Mouse (Mus musculus): ENCODE data around the gene Zbtb38. TPM values are rescaled to one million over a fixed set of nuclear protein-coding genes. Genes with fewer than 3 reads are reported as not detected.
A peak's percentile ranks its signal among the peaks of the same experiment; 100 is the strongest.

Gene Zbtb38
- polyA plus RNA-seq, 1 experiment from 2014 or later = 9.2 TPM

DNA sequence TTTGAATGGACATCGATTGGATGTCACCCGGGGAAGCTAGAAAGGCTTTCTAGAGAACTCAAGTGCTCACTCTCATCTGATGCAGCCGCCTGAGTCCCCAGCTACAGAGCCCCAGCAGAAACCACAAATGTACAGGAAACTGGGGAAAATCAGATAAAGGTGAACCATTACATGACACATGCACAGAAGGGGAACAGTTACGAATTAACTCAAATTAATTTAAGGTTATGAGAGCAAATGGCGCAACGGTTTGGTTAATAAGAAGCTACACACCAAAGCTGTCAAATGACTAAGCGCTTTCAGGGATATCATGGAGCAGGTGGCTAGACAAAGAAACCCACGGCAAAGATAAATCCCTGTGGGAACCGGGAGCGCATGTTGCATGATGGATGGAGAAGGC, 35.2 kb upstream of the Zbtb38 start:
- H3K4me3 ChIP-seq (ENCODE audit: low read depth, low read length) = no peak overlapping the region
- no peaks in the 10 kb centered on the region for H3K9me3 ChIP-seq (ENCODE audit: control insufficient read depth, low read length)
- no peak overlapping the region for H3K4me2 ChIP-seq (ENCODE audit: low read depth, severe bottlenecking)
- no peaks in the 10 kb centered on the region for H3K27me3 ChIP-seq (ENCODE audit: control insufficient read depth, insufficient read depth, low read length)
- H3K27ac ChIP-seq (replicated peaks; ENCODE audit: low read depth, low read length) = no peak overlapping the region
- DNase-seq (ENCODE audit: low spot score) (no peak), ATAC-seq (ENCODE audit: insufficient number of reproducible peaks, low FRiP score, low TSS enrichment, low read depth) (no peak)
- H3K9ac ChIP-seq (ENCODE audit: low read length) = no peak overlapping the region
- H3K36me3 ChIP-seq (ENCODE audit: control insufficient read depth, insufficient read depth, low read length) = no peaks in the 10 kb centered on the region
- 0 out of 2 replicates have a peak, but pooled peaks cover 3% of the 10 kb centered on the region for H3K4me1 ChIP-seq (ENCODE audit: control insufficient read depth, insufficient read depth, low read length)
- 92% methylated on average over 10 of the region's 10 CpGs for WGBS

DNA sequence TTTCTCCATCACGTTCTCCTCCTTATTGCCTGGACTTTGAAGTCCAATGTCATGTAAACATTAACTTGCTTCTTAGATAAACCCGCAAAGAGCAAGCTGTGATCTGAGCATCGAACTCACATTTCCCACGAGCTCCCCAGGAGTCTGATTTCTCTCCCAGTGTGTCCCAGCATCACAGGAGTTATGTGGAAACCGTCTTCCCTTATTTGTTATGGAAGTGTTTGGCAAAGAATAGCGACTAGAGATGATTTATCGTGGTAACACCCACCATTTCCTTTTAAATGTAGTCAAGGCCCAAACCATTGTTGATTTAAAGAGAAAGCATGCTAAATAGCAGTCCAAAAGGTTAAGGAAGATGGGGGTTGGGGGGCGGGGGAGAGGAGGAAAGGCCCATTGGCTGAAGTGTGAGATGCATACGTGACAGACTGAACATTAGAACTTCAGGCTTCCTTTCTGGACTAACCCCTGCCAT, 33.3 kb upstream of the Zbtb38 start:
- Histone ChIP-seq H3K36me3 (ENCODE audit: control insufficient read depth, insufficient read depth, low read length) (no peaks in the 10 kb centered on the region), H3K4me3 (ENCODE audit: low read depth, low read length) (no peak overlapping the region), H3K4me2 (ENCODE audit: low read depth, severe bottlenecking) (no peak overlapping the region), H3K4me1 (ENCODE audit: control insufficient read depth, insufficient read depth, low read length) (0 out of 2 replicates have a peak, but pooled peaks cover 3% of the 10 kb centered on the region), H3K27me3 (ENCODE audit: control insufficient read depth, insufficient read depth, low read length) (no peaks in the 10 kb centered on the region), H3K27ac (replicated peaks; ENCODE audit: low read depth, low read length) (no peak overlapping the region), H3K9me3 (ENCODE audit: control insufficient read depth, low read length) (no peaks in the 10 kb centered on the region), H3K9ac (ENCODE audit: low read length) (no peak overlapping the region)
- no peak for ATAC-seq (ENCODE audit: insufficient number of reproducible peaks, low FRiP score, low TSS enrichment, low read depth)
- no peak for DNase-seq (ENCODE audit: low spot score)
- WGBS = 60% methylated on average over 9 of the region's 9 CpGs

DNA sequence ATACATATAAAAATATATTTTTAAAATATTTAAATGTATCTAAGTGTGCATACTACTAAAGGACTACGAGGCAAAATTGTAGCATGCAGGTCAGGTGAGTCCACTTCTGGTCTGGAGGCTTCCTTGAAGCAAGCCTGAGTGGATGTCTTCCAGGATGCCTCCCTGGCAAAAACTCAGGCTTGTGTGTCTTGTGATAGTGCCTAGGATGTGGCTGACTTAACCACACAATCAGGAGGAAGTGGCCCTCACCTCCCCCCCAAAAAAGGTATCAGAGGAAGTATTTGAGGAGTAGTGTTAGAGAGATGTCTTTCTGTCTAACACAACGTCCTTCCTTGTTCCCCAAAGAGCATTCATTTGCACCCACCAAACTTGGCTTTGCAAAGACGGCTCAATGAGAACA, 32.6 kb upstream of the Zbtb38 start:
- no peak overlapping the region for H3K9ac ChIP-seq (ENCODE audit: low read length)
- H3K27me3 ChIP-seq (ENCODE audit: control insufficient read depth, insufficient read depth, low read length) = no peaks in the 10 kb centered on the region
- H3K4me2 ChIP-seq (ENCODE audit: low read depth, severe bottlenecking) = no peak overlapping the region
- WGBS = 80% methylated on average over 3 of the region's 3 CpGs
- ATAC-seq (ENCODE audit: insufficient number of reproducible peaks, low FRiP score, low TSS enrichment, low read depth) (no peak), DNase-seq (ENCODE audit: low spot score) (no peak)
- H3K9me3 ChIP-seq (ENCODE audit: control insufficient read depth, low read length) = no peaks in the 10 kb centered on the region
- no peak overlapping the region for H3K27ac ChIP-seq (replicated peaks; ENCODE audit: low read depth, low read length)
- H3K4me3 ChIP-seq (ENCODE audit: low read depth, low read length) = no peak overlapping the region
- no peaks in the 10 kb centered on the region for H3K36me3 ChIP-seq (ENCODE audit: control insufficient read depth, insufficient read depth, low read length)
- H3K4me1 ChIP-seq (ENCODE audit: control insufficient read depth, insufficient read depth, low read length) = 0 out of 2 replicates have a peak, but pooled peaks cover 3% of the 10 kb centered on the region

DNA sequence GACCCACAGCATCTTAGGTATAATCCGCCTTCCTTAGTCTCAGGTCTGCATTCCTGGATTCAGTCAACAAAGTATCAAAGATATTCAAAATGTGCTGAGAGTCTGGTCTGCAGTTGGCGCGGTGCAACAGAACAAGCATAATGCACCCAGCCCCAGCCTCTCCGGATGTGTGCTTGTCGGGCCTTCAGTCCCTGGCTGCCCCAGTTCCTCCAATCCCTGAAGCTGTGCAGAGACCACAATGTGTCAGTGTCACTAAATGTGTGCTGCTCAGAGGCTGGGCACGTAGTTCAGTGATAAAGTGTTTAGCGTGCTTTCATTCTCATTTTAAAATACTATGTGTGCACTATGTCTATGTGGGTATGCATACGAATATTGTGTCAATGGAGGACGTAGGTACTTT, 31.0 kb upstream of the Zbtb38 start:
- Histone ChIP-seq H3K27ac (replicated peaks; ENCODE audit: low read depth, low read length) (no peak overlapping the region), H3K27me3 (ENCODE audit: control insufficient read depth, insufficient read depth, low read length) (no peaks in the 10 kb centered on the region), H3K4me3 (ENCODE audit: low read depth, low read length) (no peak overlapping the region), H3K9me3 (ENCODE audit: control insufficient read depth, low read length) (no peaks in the 10 kb centered on the region), H3K36me3 (ENCODE audit: control insufficient read depth, insufficient read depth, low read length) (no peaks in the 10 kb centered on the region), H3K4me1 (ENCODE audit: control insufficient read depth, insufficient read depth, low read length) (0 out of 2 replicates have a peak, but pooled peaks cover 3% of the 10 kb centered on the region), H3K4me2 (ENCODE audit: low read depth, severe bottlenecking) (no peak overlapping the region), H3K9ac (ENCODE audit: low read length) (no peak overlapping the region)
- no peak for ATAC-seq (ENCODE audit: insufficient number of reproducible peaks, low FRiP score, low TSS enrichment, low read depth)
- no peak for DNase-seq (ENCODE audit: low spot score)
- WGBS = 92% methylated on average over 9 of the region's 9 CpGs

DNA sequence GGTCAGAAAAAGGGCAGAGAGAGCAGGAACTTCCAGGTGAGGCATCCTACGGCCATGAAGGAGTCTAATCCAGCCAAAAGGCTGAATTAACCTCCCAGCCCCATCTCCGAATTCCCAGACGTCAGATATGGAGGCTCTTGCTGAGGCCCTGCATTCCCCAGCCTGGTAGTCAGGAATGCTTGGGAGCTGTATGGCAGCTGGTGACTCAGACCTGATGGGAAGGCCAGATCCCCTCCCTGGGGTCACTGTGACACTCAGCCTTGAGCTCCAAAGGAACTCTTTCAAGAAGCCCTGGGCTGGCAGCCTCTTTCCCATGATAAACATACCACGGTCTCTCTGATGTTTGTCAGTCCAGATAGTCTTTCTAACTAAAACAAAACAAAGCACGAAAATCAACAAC, 30.6 kb upstream of the Zbtb38 start:
- H3K27ac ChIP-seq (replicated peaks; ENCODE audit: low read depth, low read length) = no peak overlapping the region
- WGBS = 54% methylated on average over 5 of the region's 5 CpGs
- H3K4me2 ChIP-seq (ENCODE audit: low read depth, severe bottlenecking) = no peak overlapping the region
- DNase-seq (ENCODE audit: low spot score) = no peak
- no peak for ATAC-seq (ENCODE audit: insufficient number of reproducible peaks, low FRiP score, low TSS enrichment, low read depth)
- H3K9ac ChIP-seq (ENCODE audit: low read length) = no peak overlapping the region
- H3K4me3 ChIP-seq (ENCODE audit: low read depth, low read length) = no peak overlapping the region
- H3K36me3 ChIP-seq (ENCODE audit: control insufficient read depth, insufficient read depth, low read length) = no peaks in the 10 kb centered on the region
- H3K27me3 ChIP-seq (ENCODE audit: control insufficient read depth, insufficient read depth, low read length) = no peaks in the 10 kb centered on the region
- H3K9me3 ChIP-seq (ENCODE audit: control insufficient read depth, low read length) = no peaks in the 10 kb centered on the region
- 0 out of 2 replicates have a peak, but pooled peaks cover 3% of the 10 kb centered on the region for H3K4me1 ChIP-seq (ENCODE audit: control insufficient read depth, insufficient read depth, low read length)

DNA sequence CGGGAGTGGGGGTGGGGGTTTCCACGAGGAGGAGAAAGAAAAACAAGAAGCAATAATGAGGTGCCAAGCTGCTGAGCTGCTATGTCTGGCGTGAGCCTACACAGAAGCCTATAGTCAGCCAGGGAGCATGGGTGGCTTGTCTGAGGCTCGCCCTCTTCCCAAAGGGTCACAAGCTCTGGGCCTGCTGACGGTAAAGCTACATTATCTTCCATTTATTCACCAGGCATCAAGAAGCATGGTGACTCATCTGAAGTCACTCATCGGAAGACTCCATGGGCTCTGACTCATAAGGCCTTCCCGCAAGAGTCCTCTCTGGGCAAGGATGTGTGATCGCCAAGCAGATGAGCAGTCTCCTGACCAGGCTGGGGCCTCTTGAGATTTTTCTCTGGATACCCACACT, 29.4 kb upstream of the Zbtb38 start:
- Histone ChIP-seq H3K4me1 (ENCODE audit: control insufficient read depth, insufficient read depth, low read length) (0 out of 2 replicates have a peak, but pooled peaks cover 3% of the 10 kb centered on the region), H3K9ac (ENCODE audit: low read length) (no peak overlapping the region), H3K4me2 (ENCODE audit: low read depth, severe bottlenecking) (no peak overlapping the region), H3K27ac (replicated peaks; ENCODE audit: low read depth, low read length) (no peak overlapping the region), H3K36me3 (ENCODE audit: control insufficient read depth, insufficient read depth, low read length) (no peaks in the 10 kb centered on the region), H3K4me3 (ENCODE audit: low read depth, low read length) (no peak overlapping the region), H3K9me3 (ENCODE audit: control insufficient read depth, low read length) (no peaks in the 10 kb centered on the region), H3K27me3 (ENCODE audit: control insufficient read depth, insufficient read depth, low read length) (no peaks in the 10 kb centered on the region)
- 80% methylated on average over 8 of the region's 8 CpGs for WGBS
- DNase-seq (ENCODE audit: low spot score) = no peak
- ATAC-seq (ENCODE audit: insufficient number of reproducible peaks, low FRiP score, low TSS enrichment, low read depth) = no peak

DNA sequence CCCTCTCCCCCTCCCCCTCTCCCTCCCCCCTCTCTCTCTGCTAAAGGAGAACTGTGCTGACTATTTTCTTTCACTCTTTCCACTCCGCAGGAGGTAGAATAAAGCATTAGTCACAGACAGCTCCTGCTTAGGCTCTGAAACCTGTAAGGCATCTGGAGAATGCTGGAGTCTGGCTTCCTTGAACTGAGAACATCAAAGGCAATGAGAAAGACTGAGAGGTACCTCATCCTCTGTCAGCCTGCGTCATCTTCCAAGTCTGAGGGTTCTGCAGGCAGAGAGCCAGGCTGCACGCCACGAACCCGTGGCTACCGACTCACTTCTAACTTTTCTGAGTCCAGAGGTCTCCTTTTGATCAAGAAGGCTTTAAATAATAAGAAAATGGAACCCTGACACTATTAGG, 20.5 kb upstream of the Zbtb38 start:
- Histone ChIP-seq H3K4me2 (ENCODE audit: low read depth, severe bottlenecking) (no peak overlapping the region), H3K27me3 (ENCODE audit: control insufficient read depth, insufficient read depth, low read length) (no peaks in the 10 kb centered on the region), H3K36me3 (ENCODE audit: control insufficient read depth, insufficient read depth, low read length) (no peaks in the 10 kb centered on the region), H3K4me3 (ENCODE audit: low read depth, low read length) (no peak overlapping the region), H3K4me1 (ENCODE audit: control insufficient read depth, insufficient read depth, low read length) (peaks cover 21% of the 10 kb centered on the region), H3K9me3 (ENCODE audit: control insufficient read depth, low read length) (no peaks in the 10 kb centered on the region), H3K9ac (ENCODE audit: low read length) (no peak overlapping the region), H3K27ac (replicated peaks; ENCODE audit: low read depth, low read length) (no peak overlapping the region)
- ATAC-seq (ENCODE audit: insufficient number of reproducible peaks, low FRiP score, low TSS enrichment, low read depth) (no peak), DNase-seq (ENCODE audit: low spot score) (peak; percentile 30)
- 3% methylated on average over 6 of the region's 6 CpGs for WGBS

DNA sequence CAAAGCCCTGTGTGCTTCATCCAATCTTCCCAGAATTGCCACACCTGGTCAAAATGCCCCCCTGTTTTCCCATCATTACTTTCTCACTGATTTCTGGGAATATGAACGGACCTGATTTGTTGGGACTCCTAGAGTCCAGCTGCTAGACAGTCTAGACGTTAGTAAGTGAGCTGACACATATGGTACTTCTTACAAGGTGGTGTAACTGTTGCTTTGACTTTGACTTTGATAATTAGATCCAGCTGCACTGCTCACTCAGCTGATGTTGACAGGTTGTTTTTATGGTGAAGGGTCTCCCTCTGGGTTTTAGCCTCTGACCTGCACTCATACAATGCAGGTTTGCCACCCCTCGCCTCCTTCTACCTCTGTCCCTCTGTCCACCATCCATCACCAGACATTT, 17.8 kb upstream of the Zbtb38 start:
- Histone ChIP-seq H3K27ac (replicated peaks; ENCODE audit: low read depth, low read length) (0 out of 2 replicates have a peak overlapping the region, but pooled peaks have one; percentile 65), H3K4me2 (ENCODE audit: low read depth, severe bottlenecking) (no peak overlapping the region), H3K27me3 (ENCODE audit: control insufficient read depth, insufficient read depth, low read length) (no peaks in the 10 kb centered on the region), H3K36me3 (ENCODE audit: control insufficient read depth, insufficient read depth, low read length) (no peaks in the 10 kb centered on the region), H3K4me1 (ENCODE audit: control insufficient read depth, insufficient read depth, low read length) (peaks cover 24% of the 10 kb centered on the region), H3K4me3 (ENCODE audit: low read depth, low read length) (no peak overlapping the region), H3K9me3 (ENCODE audit: control insufficient read depth, low read length) (no peaks in the 10 kb centered on the region), H3K9ac (ENCODE audit: low read length) (no peak overlapping the region)
- WGBS = 7% methylated on average over 3 of the region's 3 CpGs
- DNase-seq (ENCODE audit: low spot score) (peak; percentile 73), ATAC-seq (ENCODE audit: insufficient number of reproducible peaks, low FRiP score, low TSS enrichment, low read depth) (peak; percentile 84)

DNA sequence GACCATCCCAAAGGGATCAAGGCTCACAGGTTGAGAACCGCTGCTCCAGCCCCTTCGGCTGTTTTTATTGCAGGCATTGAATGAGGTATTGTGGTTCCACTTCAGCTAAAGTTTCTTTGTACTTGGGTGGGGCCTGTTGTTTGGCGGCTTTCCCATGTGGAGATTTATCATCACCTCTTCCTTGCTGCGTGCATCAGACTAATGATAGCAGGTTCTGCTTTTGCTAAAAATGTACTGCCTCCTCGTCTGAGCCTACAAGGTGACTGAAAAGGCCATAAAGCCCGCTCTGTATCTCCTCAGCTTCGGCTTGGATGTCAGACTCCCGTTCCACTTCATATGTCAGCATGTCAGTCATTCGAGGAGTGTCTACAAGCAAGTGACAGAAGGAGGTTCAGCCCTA, 17.0 kb upstream of the Zbtb38 start:
- H3K27me3 ChIP-seq (ENCODE audit: control insufficient read depth, insufficient read depth, low read length) = no peaks in the 10 kb centered on the region
- H3K4me2 ChIP-seq (ENCODE audit: low read depth, severe bottlenecking) = no peak overlapping the region
- no peak for DNase-seq (ENCODE audit: low spot score)
- H3K36me3 ChIP-seq (ENCODE audit: control insufficient read depth, insufficient read depth, low read length) = no peaks in the 10 kb centered on the region
- no peaks in the 10 kb centered on the region for H3K9me3 ChIP-seq (ENCODE audit: control insufficient read depth, low read length)
- no peak overlapping the region for H3K4me3 ChIP-seq (ENCODE audit: low read depth, low read length)
- H3K9ac ChIP-seq (ENCODE audit: low read length) = no peak overlapping the region
- 68% methylated on average over 9 of the region's 9 CpGs for WGBS
- no peak for ATAC-seq (ENCODE audit: insufficient number of reproducible peaks, low FRiP score, low TSS enrichment, low read depth)
- peaks cover 26% of the 10 kb centered on the region for H3K4me1 ChIP-seq (ENCODE audit: control insufficient read depth, insufficient read depth, low read length)
- no peak overlapping the region for H3K27ac ChIP-seq (replicated peaks; ENCODE audit: low read depth, low read length)

Data from limb, embryonic 11.5 days (tissue).